10 mouse cellular contexts compared by ENCODE assay signal in genomic region chr12:4007181-4007580, GRCm38 (mm10). TPM values are rescaled to one million over a fixed set of nuclear protein-coding genes. Genes with fewer than 3 reads are reported as not detected.
DNase-seq lines count a peak whose midpoint lies in the region; ATAC-seq lines count a peak whose summit lies in the region.
"Had no signal": no experiment of that assay in that cellular context is flagged by ENCODE, and none has a peak within 500 bp of the region (broad histone marks: within the 10 kb centered on the region; RNA-seq: fewer than 3 reads in every experiment).

No protein-coding gene starts in this region.

- H3K9me3 ChIP-seq in intestine, embryonic 15.5 days = no peaks in the 10 kb centered on the region
- H3K9me3 ChIP-seq in stomach, embryonic 16.5 days (replicated peaks; ENCODE audit: control insufficient read depth, low read length) = no peaks in the 10 kb centered on the region
- H3K9me3 ChIP-seq: G1E; limb, embryonic 12.5 days had no signal

- H3K4me2 ChIP-seq in intestine, embryonic 15.5 days (replicated peaks) = no peak overlapping the region
- no peak overlapping the region for H3K4me2 ChIP-seq in stomach, embryonic 16.5 days (ENCODE audit: low read depth, low read length)
- H3K4me2 ChIP-seq: limb, embryonic 12.5 days had no signal

- no peaks in the 10 kb centered on the region for H3K27me3 ChIP-seq in intestine, embryonic 15.5 days (replicated peaks)
- no peaks in the 10 kb centered on the region for H3K27me3 ChIP-seq in stomach, embryonic 16.5 days (ENCODE audit: control insufficient read depth, insufficient read depth, low read length)
- H3K27me3 ChIP-seq: limb, embryonic 12.5 days had no signal

- H3K4me1 ChIP-seq in intestine, embryonic 15.5 days (replicated peaks) = peaks cover 11% of the 10 kb centered on the region
- peaks cover 18% of the 10 kb centered on the region for H3K4me1 ChIP-seq in stomach, embryonic 16.5 days (ENCODE audit: control insufficient read depth, insufficient read depth, low read length)

- DNase-seq in left cerebral cortex, postnatal 25 days (ENCODE audit: low spot score in 2 of 2) = peak; percentile 33 to 57
- no peak for DNase-seq in left cerebral cortex, adult 9 months (ENCODE audit: low spot score in 2 of 2)
- peak; percentile 55 for DNase-seq in gastrocnemius, postnatal 10 days
- no peak for DNase-seq in spleen, adult 12 weeks (ENCODE audit: low spot score)
- DNase-seq in ovary, postnatal 10 days (ENCODE audit: low spot score) = no peak

- intact Hi-C loops in left cerebral cortex, postnatal 25 days (cut with DNase I) = loop anchor here (2.0 kb wide), 1 partner anchor 32 kb away; the partner anchor contains the start of gene Efr3b

- peak overlapping the region; percentile 52; the same call in 1 of the 2 replicates for H3K27ac ChIP-seq in intestine, embryonic 15.5 days
- H3K27ac ChIP-seq in stomach, embryonic 16.5 days (ENCODE audit: low read length) = peak overlapping the region; percentile 58
- H3K27ac ChIP-seq: limb, embryonic 12.5 days had no signal

- no peak overlapping the region for H3K4me3 ChIP-seq in intestine, embryonic 15.5 days (replicated peaks)
- no peak overlapping the region for H3K4me3 ChIP-seq in stomach, embryonic 16.5 days (replicated peaks; ENCODE audit: low read length)
- H3K4me3 ChIP-seq: limb, embryonic 12.5 days had no signal

- no peak overlapping the region for H3K9ac ChIP-seq in intestine, embryonic 15.5 days
- H3K9ac ChIP-seq in stomach, embryonic 16.5 days (ENCODE audit: low read length) = no peak overlapping the region
- H3K9ac ChIP-seq: limb, embryonic 12.5 days had no signal

- H3K36me3 ChIP-seq in intestine, embryonic 15.5 days = no peaks in the 10 kb centered on the region
- H3K36me3 ChIP-seq in stomach, embryonic 16.5 days (ENCODE audit: control insufficient read depth, insufficient read depth, low read length) = no peaks in the 10 kb centered on the region
- H3K36me3 ChIP-seq: G1E; limb, embryonic 12.5 days had no signal

- peak; percentile 51 for ATAC-seq in cerebellum, adult (ENCODE audit: insufficient number of reproducible peaks, low FRiP score, low TSS enrichment)
- peak; percentile 47; the same call in 1 of the 2 replicates for ATAC-seq in intestine, embryonic 15.5 days
- no peak; the same call in 1 of the 2 replicates for ATAC-seq in stomach, embryonic 16.5 days (ENCODE audit: insufficient read depth, low FRiP score)

- WGBS in intestine, embryonic 15.5 days = 39% methylated on average over 4 of the region's 4 CpGs
- 47% methylated on average over 4 of the region's 4 CpGs for WGBS in stomach, embryonic 16.5 days

RNA-seq across cellular contexts. Expression of gene Efr3b, which starts 31.5 kb away (rescaled TPM):
- 100 to 1,000 TPM in 1 of 2 experiments, 10 to 100 TPM in 1; 97.7 to 102 TPM for total RNA-seq in left cerebral cortex, postnatal 25 days (2021)
- total RNA-seq in gastrocnemius, postnatal 10 days (2021) = 1 to 10 TPM; 5.8 to 7.2 TPM
- 3.0 and 3.2 TPM in 2 replicates for polyA plus RNA-seq in intestine, embryonic 15.5 days (2015; fragmentation: Nextera tagmentation; extraction: Ambion mirVana)
- polyA plus RNA-seq in stomach, embryonic 16.5 days (2015; fragmentation: Nextera tagmentation; extraction: Ambion mirVana) = 3.4 and 3.5 TPM in 2 replicates
- polyA plus RNA-seq: G1E had no signal

RNA-seq across cellular contexts. Expression of gene Pomc, which starts 52.4 kb away (rescaled TPM):
- 1 to 10 TPM; 2.5 to 2.9 TPM for total RNA-seq in left cerebral cortex, postnatal 25 days (2021)
- total RNA-seq in gastrocnemius, postnatal 10 days (2021) = under 1 TPM; 0.49 to 0.54 TPM
- 2.4 and 3.4 TPM in 2 replicates for polyA plus RNA-seq in intestine, embryonic 15.5 days (2015; fragmentation: Nextera tagmentation; extraction: Ambion mirVana)
- polyA plus RNA-seq in stomach, embryonic 16.5 days (2015; fragmentation: Nextera tagmentation; extraction: Ambion mirVana) = 1.6 and 2.4 TPM in 2 replicates
- total RNA-seq: G1E had no signal
- polyA plus RNA-seq: G1E had no signal

Comparison
In these comparisons a context has a peak if more than half of its experiments do, and no peak if none do; other contexts are left out.
1. DNase-seq: peak in left cerebral cortex, postnatal 25 days (2 of 2) and gastrocnemius, postnatal 10 days (single experiment); none in left cerebral cortex, adult 9 months (0 of 2), spleen, adult 12 weeks (single experiment) and ovary, postnatal 10 days (single experiment).
2. RNA of gene Efr3b, which starts 31.5 kb away (total RNA-seq): 97.7 to 102 TPM in left cerebral cortex, postnatal 25 days; 5.8 to 7.2 TPM in gastrocnemius, postnatal 10 days; every median in the first group is over 10 times any median in the second.